Mouse (Mus musculus): ENCODE results near the gene Thsd7b. TPM values are rescaled to one million over a fixed set of nuclear protein-coding genes. Genes with fewer than 3 reads are reported as not detected.
"Not testable (repeated sequence)": the region's sequence is repeated elsewhere in the genome, so short reads cannot be mapped to it uniquely, and the experiment has no call there.

The Thsd7b gene
- total RNA-seq, 2 experiments from 2014 or later, result 0.12 TPM; not detected in 1

DNA sequence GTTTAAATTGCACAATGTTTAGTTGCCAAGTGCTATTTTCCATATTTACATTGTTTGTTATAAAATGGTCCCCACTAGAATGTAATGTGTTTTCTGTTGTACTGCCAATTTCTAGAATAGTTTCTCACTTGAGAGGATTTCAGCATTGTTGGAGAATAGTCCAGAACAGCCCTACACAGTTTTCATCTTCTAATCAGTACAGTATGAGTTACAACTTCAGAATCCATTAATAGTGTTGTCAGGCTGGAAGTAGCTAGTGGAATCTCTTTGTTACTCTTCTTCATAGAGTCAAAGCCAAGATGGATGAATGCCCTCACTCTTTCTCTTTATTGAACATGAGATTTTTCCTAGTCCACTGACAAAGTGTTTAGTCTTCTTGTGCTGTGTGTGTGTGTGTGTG is 525.4 kb downstream of the Thsd7b start:
- ATAC-seq (replicated peaks; ENCODE audit: poor library complexity), result no peak

DNA sequence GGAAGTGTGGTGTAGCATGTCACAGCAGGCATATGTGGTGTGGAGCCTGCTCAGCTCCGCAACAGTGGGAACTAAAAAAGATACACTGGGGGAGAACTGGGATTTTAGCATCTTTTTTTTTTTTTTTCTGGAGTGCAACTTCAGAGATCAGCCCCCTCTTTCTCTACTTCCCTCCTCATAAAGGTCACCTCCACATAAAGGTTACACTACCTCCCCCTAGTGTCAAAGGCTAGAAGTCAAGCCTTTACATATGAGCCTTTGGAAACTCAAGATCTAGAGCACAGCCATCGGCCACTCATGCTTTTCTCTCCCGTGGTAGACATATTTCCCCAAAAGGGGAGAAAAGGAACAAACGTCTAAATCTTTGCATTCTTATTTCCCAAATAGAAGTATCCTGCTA is 553.8 kb downstream of the Thsd7b start:
- peak; percentile 82 for ATAC-seq (replicated peaks; ENCODE audit: poor library complexity)

- ATAC-seq (replicated peaks; ENCODE audit: poor library complexity), result no peak
Measured at GRCm38 (mm10) chr1:129837324-129837723, 564.2 kb downstream of the Thsd7b start.

DNA sequence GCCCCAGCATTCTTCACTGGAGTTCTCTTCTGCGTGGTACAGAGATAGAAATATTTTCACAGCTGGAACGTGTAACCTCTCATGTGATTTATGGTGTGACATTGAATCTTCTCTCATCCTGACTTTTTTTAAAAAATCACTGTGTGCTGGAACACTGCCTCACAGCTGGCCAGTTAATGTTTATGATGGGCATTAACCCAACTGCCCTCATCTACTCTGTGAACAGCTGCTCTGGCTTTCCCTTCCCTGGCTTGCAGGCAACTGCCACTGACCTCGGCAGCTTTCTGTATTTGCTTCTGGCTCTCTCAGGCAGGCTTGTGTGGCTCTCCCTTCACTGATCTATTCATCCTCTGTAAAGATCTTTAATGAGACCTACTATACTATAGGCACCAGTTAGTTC is 564.7 kb downstream of the Thsd7b start:
- ATAC-seq (replicated peaks; ENCODE audit: poor library complexity), result no peak

DNA sequence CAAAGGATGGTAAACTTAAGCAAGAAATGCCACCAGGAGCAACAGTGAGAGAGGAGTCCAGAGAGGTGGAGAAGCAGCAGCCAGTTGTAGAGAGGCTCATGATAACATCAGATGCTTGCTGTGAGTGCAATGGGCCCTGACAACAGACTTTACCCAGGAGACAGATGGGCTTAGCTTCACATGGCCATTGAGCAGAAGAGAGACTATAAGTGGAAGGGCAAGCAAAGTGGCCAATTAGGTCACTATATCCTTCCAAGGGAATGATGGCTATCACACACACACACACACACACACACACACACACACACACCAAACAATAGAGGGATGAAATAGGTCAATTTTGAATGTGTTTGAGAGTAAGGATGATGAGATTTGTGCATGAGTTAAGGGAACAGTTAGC is 565.4 kb downstream of the Thsd7b start:
- no peak for ATAC-seq (replicated peaks; ENCODE audit: poor library complexity)

GRCm38 (mm10) chr1:129843416-129843815 is 570.3 kb downstream of the Thsd7b start:
- ATAC-seq (replicated peaks; ENCODE audit: poor library complexity), result peak; percentile 86

DNA sequence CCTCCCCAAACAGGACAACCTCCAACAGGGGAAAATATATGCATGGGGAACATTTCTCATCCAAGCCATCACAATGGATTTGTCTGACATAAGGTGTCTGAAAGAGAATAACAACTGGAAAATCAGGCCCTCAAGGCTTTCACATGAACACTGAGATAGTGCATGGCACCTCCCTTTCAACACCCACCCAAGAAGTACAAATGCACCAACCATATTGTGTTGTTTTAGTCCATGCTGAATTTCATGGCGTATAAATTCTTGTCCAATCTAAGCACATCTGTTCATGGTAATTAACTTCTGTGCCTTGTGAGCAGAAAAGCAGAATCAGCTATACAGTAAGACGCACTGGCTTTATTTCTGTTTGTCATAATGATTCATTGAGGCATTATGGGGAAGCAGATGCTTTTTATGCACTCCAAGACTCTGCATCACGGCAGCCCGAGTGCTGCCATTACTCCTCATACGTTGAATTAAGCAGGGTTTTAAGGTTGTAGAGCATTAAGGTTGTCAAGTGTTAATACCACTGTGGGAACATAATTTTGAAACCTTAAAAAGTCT is 577.0 kb downstream of the Thsd7b start:
- ATAC-seq (replicated peaks; ENCODE audit: poor library complexity), result no peak

DNA sequence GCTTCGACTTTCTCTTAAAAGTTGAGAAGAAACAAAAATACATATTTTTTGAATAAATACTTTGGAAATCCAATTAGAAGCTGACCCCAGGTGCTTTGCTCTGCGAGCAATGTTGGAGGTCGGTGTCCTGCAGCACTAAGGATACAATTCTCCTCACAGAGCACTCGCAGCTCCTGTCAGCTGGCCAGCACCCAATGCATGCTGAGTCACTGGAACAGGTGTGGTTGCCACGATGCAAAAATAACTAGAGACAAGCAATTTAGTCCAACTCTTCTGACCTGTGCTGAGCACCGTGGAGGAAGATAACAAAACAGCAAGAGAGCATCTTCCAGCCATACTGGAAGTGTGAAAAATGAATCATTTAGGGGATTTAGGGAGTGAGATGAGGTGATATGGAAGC is 594.6 kb downstream of the Thsd7b start:
- ATAC-seq (replicated peaks; ENCODE audit: poor library complexity), result no peak

GRCm38 (mm10) chr1:129874355-129874754 is 601.3 kb downstream of the Thsd7b start:
- ATAC-seq (replicated peaks; ENCODE audit: poor library complexity), result no peak

GRCm38 (mm10) chr1:129887861-129888260 is 614.8 kb downstream of the Thsd7b start:
- no peak for ATAC-seq (replicated peaks; ENCODE audit: poor library complexity)

- no peak for ATAC-seq (replicated peaks; ENCODE audit: poor library complexity)
Measured at GRCm38 (mm10) chr1:129898121-129898520, 625.0 kb downstream of the Thsd7b start.

DNA sequence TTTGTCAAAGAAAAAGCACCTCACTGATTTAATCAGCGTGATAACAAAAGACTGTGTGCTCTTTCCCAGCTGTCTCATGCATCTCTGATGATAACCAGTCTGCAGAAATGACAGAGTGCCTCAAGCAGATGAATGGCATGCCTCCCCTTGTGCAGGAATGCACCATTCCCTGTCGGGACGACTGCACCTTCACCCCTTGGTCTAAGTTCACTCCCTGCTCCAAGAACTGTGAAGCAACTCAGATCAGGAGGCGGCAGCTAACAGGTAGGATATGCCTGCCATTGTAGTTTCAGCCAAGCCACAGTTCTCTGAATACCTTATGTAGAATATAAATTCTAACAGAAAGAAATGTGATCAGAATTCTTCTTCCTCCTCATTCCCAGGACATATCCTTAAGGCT is 642.4 kb downstream of the Thsd7b start:
- no peak for ATAC-seq (replicated peaks; ENCODE audit: poor library complexity)

DNA sequence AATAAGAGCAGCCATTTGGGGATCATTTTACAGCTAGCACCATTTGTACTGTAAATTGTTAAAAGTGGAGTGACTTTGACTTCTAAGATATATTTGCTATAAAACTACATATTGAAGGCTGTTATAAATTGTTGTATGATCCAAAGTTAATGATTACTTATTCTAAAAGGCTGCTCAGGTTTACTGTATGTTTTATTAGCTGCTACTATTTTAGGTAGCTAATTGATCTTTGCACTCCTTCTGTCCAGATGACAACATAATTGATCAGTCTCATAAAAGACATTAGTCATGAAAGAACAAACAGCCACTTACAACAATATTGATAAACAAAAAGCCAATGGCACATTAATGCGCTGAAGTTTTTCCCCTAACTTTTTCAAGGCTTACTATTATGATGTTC is 644.5 kb downstream of the Thsd7b start:
- no peak for ATAC-seq (replicated peaks; ENCODE audit: poor library complexity)

- ATAC-seq (replicated peaks; ENCODE audit: poor library complexity), result peak; percentile 96
Measured at GRCm38 (mm10) chr1:129919385-129919784, 646.3 kb downstream of the Thsd7b start.

DNA sequence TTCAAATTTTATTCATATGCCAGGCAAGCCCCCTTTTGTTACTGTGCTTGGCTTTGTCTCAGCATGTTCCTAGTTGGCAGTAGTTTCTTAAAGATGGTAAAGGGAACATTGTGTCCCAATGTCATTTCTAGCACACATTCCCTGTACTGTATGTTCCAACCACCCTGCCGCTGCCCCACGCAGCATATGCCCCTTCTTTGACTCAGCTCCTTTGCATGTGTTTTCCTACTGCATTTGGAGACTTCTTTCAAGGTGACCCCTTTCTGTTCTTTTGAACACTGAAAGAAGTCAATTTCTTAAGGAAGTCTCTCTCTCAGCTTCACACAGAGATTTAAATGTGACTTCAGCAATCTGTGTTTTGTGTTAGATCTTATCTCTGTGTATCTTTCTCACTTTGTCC is 657.9 kb downstream of the Thsd7b start:
- no peak for ATAC-seq (replicated peaks; ENCODE audit: poor library complexity)

- no peak for ATAC-seq (replicated peaks; ENCODE audit: poor library complexity)
Measured at GRCm38 (mm10) chr1:129943116-129943515, 670.0 kb downstream of the Thsd7b start.

DNA sequence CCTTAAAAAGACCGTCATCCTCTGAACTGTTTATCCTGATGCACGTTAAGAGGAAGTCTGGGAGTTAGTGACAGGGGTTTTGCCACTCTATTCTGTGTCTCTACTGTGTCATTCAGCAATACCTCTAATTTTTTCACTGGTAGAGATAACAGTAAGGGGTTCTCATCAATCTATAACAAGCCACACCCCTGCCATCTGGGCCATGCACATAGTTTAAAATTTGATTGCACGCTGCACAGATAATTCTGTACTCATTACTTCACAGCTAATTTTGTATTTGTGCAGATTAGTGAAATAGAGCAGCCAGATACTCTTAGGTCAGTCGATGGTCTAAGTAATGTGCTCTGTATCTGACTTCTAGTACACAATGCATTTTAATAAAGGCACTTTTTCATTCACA is 673.9 kb downstream of the Thsd7b start:
- no peak for ATAC-seq (replicated peaks; ENCODE audit: poor library complexity)

DNA sequence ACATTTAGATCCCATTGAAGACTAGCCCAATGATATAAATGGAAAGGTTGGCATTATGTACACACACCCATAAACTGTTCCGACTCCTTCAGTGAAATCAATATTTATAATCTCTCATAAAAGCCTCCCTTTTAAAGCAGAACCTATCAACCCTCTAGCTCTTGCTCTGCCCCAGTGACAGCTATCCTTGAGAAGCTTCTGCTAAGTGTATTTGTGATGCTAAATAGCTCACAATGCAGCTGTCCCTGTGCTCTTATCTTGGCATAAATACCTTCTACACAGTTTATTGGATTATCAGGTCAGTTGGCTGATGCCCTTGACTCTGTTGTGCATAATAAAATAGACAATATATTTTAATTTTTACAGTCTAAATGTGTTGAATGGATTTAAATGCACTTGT is 682.4 kb downstream of the Thsd7b start:
- no peak for ATAC-seq (replicated peaks; ENCODE audit: poor library complexity)

DNA sequence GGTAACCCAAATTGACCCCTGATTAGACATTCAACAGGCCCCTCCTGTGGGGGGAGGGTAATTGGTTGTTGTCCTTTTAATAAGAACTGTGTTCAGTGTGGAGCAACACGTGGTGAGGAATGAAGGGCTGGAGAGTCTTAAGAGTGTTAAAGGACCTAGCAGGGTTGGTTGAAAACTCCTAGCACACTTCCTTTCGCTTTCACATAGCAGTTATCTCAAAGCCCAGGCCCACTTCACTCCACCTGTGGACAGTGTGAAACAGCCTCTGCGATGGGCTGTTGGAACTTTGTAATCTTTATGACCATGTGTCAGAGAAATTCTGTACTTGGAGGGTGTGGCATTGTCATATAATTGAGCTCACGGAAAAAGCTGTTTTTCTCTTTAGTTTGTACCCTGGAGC is 683.5 kb downstream of the Thsd7b start:
- ATAC-seq (replicated peaks; ENCODE audit: poor library complexity), result peak; percentile 96

DNA sequence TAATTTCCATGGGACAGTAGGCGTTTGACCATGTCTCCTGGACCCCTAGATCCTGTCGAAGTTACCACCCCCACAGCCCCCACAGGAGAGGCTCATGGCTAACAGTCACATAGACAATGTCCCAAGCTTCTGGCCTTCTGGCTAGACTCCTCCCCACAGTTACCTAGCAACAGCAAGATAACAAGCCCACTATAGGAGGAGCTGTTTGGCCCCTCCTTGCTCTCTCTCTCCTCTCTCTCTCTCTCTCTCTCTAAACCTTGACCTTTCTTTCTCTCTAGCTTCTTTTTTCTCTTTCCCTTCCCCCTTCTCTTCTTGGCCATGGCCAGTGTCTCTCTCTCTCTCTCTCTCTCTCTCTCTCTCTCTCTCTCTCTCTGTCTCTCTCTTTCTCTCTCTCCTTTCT is 686.2 kb downstream of the Thsd7b start:
- ATAC-seq (replicated peaks; ENCODE audit: poor library complexity), result not testable (repeated sequence)

GRCm38 (mm10) chr1:129963166-129963565 is 690.1 kb downstream of the Thsd7b start:
- no peak for ATAC-seq (replicated peaks; ENCODE audit: poor library complexity)

DNA sequence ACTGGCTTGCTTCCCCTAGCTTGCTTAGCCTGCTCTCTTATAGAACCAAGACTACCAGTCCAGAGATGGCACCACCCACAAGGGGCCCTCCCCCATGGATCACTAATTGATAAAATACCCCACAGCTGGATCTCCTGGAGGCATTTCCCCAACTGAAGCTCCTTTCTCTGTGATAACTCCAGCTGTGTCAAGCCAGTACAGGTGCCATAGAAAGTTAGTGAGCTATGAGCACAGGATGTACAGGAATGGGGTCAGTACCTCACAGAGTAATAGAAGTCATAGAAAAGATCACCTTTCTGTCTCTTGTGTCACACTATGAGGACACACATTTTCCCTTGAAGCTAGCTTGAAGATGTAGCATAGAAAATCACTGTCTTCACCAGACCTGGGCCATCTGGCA is 716.1 kb downstream of the Thsd7b start:
- not testable (repeated sequence) for ATAC-seq (replicated peaks; ENCODE audit: poor library complexity)

DNA sequence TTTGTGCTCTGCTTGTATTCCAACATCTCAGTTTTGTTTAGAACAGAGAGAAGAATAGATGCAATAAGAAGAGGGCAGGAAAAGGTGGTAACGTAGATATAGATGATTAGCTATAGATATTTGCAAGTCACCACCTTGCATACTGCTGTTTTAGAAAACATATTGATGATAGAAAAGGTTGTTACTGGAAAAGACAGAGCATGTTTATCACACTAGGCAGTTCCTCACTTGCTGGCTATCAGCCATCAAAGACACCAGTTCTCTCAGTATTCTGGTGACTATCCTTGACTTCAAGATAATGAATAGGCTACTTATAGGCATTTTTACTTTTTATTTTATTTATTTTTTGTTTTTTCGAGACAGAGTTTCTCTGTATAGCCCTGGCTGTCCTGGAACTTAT is 717.7 kb downstream of the Thsd7b start:
- ATAC-seq (replicated peaks; ENCODE audit: poor library complexity), result peak; percentile 76

DNA sequence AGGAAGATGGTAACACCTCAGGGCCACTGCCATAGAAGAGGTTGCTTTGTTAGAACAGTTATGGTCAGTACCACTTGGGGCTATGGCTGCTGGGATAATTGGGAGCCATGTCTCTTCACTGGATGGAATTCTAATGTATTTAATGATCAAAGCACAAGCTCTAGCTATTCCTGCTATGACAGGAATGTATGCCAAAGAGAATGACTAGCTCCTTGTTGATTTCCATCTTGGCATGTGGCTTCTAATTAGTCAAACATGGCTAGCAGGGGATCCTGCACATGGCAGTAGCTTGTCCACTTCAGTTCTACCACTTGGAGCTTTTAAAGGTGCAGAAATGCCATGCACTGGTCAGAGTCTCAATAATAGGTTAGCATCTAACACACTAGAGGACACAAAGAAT is 781.9 kb downstream of the Thsd7b start:
- no peak for ATAC-seq (replicated peaks; ENCODE audit: poor library complexity)

Measured in megakaryocyte progenitor cell, adult 5-6 weeks (primary cell).